Mouse (Mus musculus) heart, adult 18-20 months (tissue): ENCODE results near the gene Slc23a2. TPM values are rescaled to one million over a fixed set of nuclear protein-coding genes. Genes with fewer than 3 reads are reported as not detected.

ENCODE experiments used
- DNase-seq, 2 experiments: peaks; one replicate each; pipeline ENCODE4 v3.0.0; 2021 to 2022; ENCODE audit warnings: mixed read lengths in 1 of 2
- total RNA-seq, 2 experiments: library from RNA; stranded (reverse); gene quantifications; 2 replicates each; pipeline ENCODE4 v1.2.3; 2021

Gene Slc23a2
- total RNA-seq, 2 experiments from 2014 or later, result 12.4 to 14.9 TPM

- DNase-seq, result no peak
These were observed 123.3 kb downstream of the Slc23a2 start for GRCm38 (mm10) chr2:132021616-132022015.

GRCm38 (mm10) chr2:132020991-132021541, 123.8 kb downstream of the Slc23a2 start:
- peak in 1 of 2 experiments; percentile 76 for DNase-seq

- no peak for DNase-seq
These were observed 124.5 kb downstream of the Slc23a2 start for GRCm38 (mm10) chr2:132020420-132020819.

- DNase-seq, result peak in 1 of 2 experiments; percentile 77
These were observed 125.5 kb downstream of the Slc23a2 start for GRCm38 (mm10) chr2:132019372-132019811.

- no peak for DNase-seq
These were observed 126.8 kb downstream of the Slc23a2 start for GRCm38 (mm10) chr2:132018156-132018555.

- DNase-seq, result peak; percentile 73 to 79
These were observed 127.3 kb downstream of the Slc23a2 start for GRCm38 (mm10) chr2:132017611-132018010.

- no peak for DNase-seq
These were observed 128.9 kb downstream of the Slc23a2 start for GRCm38 (mm10) chr2:132016034-132016433.

GRCm38 (mm10) chr2:132013152-132013551, 131.8 kb downstream of the Slc23a2 start:
- no peak for DNase-seq

GRCm38 (mm10) chr2:132010781-132011180, 134.1 kb downstream of the Slc23a2 start:
- no peak for DNase-seq

GRCm38 (mm10) chr2:132008186-132008585, 136.7 kb downstream of the Slc23a2 start:
- DNase-seq, result no peak

- DNase-seq, result no peak
These were observed 137.5 kb downstream of the Slc23a2 start for GRCm38 (mm10) chr2:132007475-132007819.

GRCm38 (mm10) chr2:132006561-132007474, 138.1 kb downstream of the Slc23a2 start:
- DNase-seq, result peak; percentile 83 to 93

GRCm38 (mm10) chr2:132005445-132005844, 139.5 kb downstream of the Slc23a2 start:
- peak; percentile 42 to 59 for DNase-seq

GRCm38 (mm10) chr2:132004495-132005136, 140.3 kb downstream of the Slc23a2 start:
- DNase-seq, result no peak

GRCm38 (mm10) chr2:132003916-132004315, 141.0 kb downstream of the Slc23a2 start:
- DNase-seq, result no peak

Other genes with a start within 250 kb of the Slc23a2 start
- gene Prnp, start 235.2 kb downstream of the Slc23a2 start, total RNA-seq, result 100 to 1,000 TPM; 127 to 135 TPM
- under 1 TPM; 0.42 to 0.64 TPM for gene Prn, start 235.2 kb downstream of the Slc23a2 start, total RNA-seq
- 1 to 10 TPM in 1 of 2 experiments, not detected in 1; 1.7 TPM for gene Prnd, start 194.2 kb downstream of the Slc23a2 start, total RNA-seq
- 10 to 100 TPM in 1 of 2 experiments, 1 to 10 TPM in 1; 7.7 to 11.7 TPM for gene Rassf2, start 114.8 kb downstream of the Slc23a2 start, total RNA-seq
- 10 to 100 TPM; 24.7 to 26.9 TPM for gene Tmem230, start 102.7 kb upstream of the Slc23a2 start, total RNA-seq
- gene Pcna, start 108.2 kb upstream of the Slc23a2 start, total RNA-seq, result 10 to 100 TPM; 40.6 to 41.8 TPM
- 10 to 100 TPM; 81.6 to 88.8 TPM for gene Cds2, start 118.0 kb upstream of the Slc23a2 start, total RNA-seq
- gene Prokr2, start 240.3 kb upstream of the Slc23a2 start, total RNA-seq, result under 1 TPM; 0.10 to 0.12 TPM